22 mouse cellular contexts compared by ENCODE assay signal in the genomic region with DNA sequence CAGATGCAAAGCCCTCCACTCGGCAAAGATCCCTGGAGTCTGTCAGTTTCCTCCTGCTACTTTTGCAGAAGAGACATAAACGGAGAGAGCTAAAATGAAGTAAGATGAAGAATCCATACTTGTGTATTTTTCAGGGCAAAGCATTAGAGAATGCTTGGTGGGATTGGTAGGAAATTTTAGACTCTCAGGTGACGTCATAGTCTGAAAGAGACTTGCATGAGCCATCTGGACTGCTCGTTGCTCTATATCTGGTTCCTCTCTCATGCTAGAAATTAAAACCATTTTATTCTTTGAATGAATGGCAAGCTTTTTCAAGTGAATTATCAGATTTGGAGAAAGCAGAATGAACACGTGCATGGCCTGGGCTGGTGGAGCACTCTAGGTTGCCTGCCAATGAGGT.
A peak's percentile ranks its signal among the peaks of the same experiment; 100 is the strongest.
DNase-seq lines count a peak whose midpoint lies in the region; ATAC-seq and TF ChIP-seq lines count a peak whose summit lies in the region.
"Had no signal": no experiment of that assay in that cellular context is flagged by ENCODE, and none has a peak within 500 bp of the region (broad histone marks: within the 10 kb centered on the region; RNA-seq: fewer than 3 reads in every experiment).

No protein-coding gene starts in this region.

- H3K4me1 ChIP-seq in limb, embryonic 12.5 days (replicated peaks): no peaks in the 10 kb centered on the region
- H3K4me1 ChIP-seq in limb, embryonic 10.5 days: no peaks in the 10 kb centered on the region
- H3K4me1 ChIP-seq in cortical plate, adult 2 months (ENCODE audit: control insufficient read depth, insufficient read depth, low read length): peaks cover 2% of the 10 kb centered on the region; the same call in 1 of the 2 replicates
- 0 out of 2 replicates have a peak, but pooled peaks cover 3% of the 10 kb centered on the region for H3K4me1 ChIP-seq in limb, embryonic 14.5 days (ENCODE audit: control insufficient read depth, insufficient read depth, low read length)
- H3K4me1 ChIP-seq in intestine, embryonic 15.5 days (replicated peaks): no peaks in the 10 kb centered on the region
- H3K4me1 ChIP-seq: embryonic facial prominence, embryonic 12.5 days; forebrain, embryonic 13.5 days; heart, embryonic 13.5 days; hindbrain, embryonic 13.5 days had no signal

- H3K27me3 ChIP-seq in limb, embryonic 12.5 days: no peaks in the 10 kb centered on the region
- H3K27me3 ChIP-seq in limb, embryonic 10.5 days (ENCODE audit: low read depth, poor library complexity, severe bottlenecking): no peaks in the 10 kb centered on the region
- no peaks in the 10 kb centered on the region for H3K27me3 ChIP-seq in limb, embryonic 14.5 days (ENCODE audit: control insufficient read depth, insufficient read depth, low read length)
- H3K27me3 ChIP-seq in intestine, embryonic 15.5 days (replicated peaks): no peaks in the 10 kb centered on the region
- H3K27me3 ChIP-seq: embryonic facial prominence, embryonic 12.5 days; forebrain, embryonic 13.5 days; heart, embryonic 13.5 days; hindbrain, embryonic 13.5 days had no signal

- TF ChIP-seq CTCF in cortical plate, adult 2 months (IDR thresholded peaks at IDR 0.05; ENCODE audit: extremely low read depth, insufficient read depth, low read length): no peak

- H3K4me3 ChIP-seq in limb, embryonic 12.5 days (replicated peaks): no peak overlapping the region
- no peak overlapping the region for H3K4me3 ChIP-seq in limb, embryonic 10.5 days
- no peak overlapping the region for H3K4me3 ChIP-seq in cortical plate, adult 2 months (ENCODE audit: insufficient read depth, low read length)
- H3K4me3 ChIP-seq in limb, embryonic 14.5 days (replicated peaks; ENCODE audit: low read length): no peak overlapping the region
- no peak overlapping the region for H3K4me3 ChIP-seq in intestine, embryonic 15.5 days (replicated peaks)
- H3K4me3 ChIP-seq: embryonic facial prominence, embryonic 12.5 days; forebrain, embryonic 13.5 days; heart, adult 2 months; heart, embryonic 13.5 days; hindbrain, embryonic 13.5 days had no signal

- peaks cover 22% of the 10 kb centered on the region for H3K9me3 ChIP-seq in limb, embryonic 12.5 days
- no peaks in the 10 kb centered on the region; the same call in 1 of the 2 replicates for H3K9me3 ChIP-seq in limb, embryonic 10.5 days (replicated peaks)
- H3K9me3 ChIP-seq in limb, embryonic 14.5 days (ENCODE audit: control insufficient read depth, low read length): peaks cover 7% of the 10 kb centered on the region
- no peaks in the 10 kb centered on the region for H3K9me3 ChIP-seq in intestine, embryonic 15.5 days

- TF ChIP-seq POLR2A in cortical plate, adult 2 months (IDR thresholded peaks at IDR 0.05; ENCODE audit: extremely low read depth, insufficient read depth, low read length): no peak
- TF ChIP-seq POLR2A in limb, embryonic 14.5 days (IDR thresholded peaks at IDR 0.05; ENCODE audit: borderline replicate concordance, extremely low read depth, insufficient read depth, insufficient read length): no peak

- DNase-seq in frontal cortex, postnatal 25 days (ENCODE audit: low spot score in 2 of 2): no peak
- no peak for DNase-seq in limb, embryonic 10.5 days (ENCODE audit: low spot score)
- DNase-seq in limb, embryonic 14.5 days (ENCODE audit: low spot score): no peak
- no peak for DNase-seq in heart, adult 9 months (ENCODE audit: low spot score in 2 of 2)
- DNase-seq: adrenal gland, postnatal 14 days; cerebellum, adult 2 months; cerebellum, postnatal 10 days; embryo, embryonic 11 days; forebrain, postnatal 0 days; gastrocnemius, postnatal 14 days; heart, adult 2 months had no signal

- ATAC-seq in frontal cortex, adult (ENCODE audit: low TSS enrichment): peak; percentile 98
- no peak for ATAC-seq in limb, embryonic 12.5 days (ENCODE audit: insufficient number of reproducible peaks, insufficient read depth, low FRiP score, low TSS enrichment, low read depth)
- ATAC-seq in limb, embryonic 14.5 days (ENCODE audit: low FRiP score, low read depth): peak; percentile 34
- ATAC-seq in intestine, embryonic 15.5 days: no peak
- ATAC-seq: activated CD4-positive, CD25-positive, alpha-beta regulatory T cell, adult 4 months; forebrain, embryonic 13.5 days; forebrain, postnatal 0 days; hindbrain, postnatal 0 days; Patski had no signal

- 66% methylated on average over 5 of the region's 5 CpGs for WGBS in limb, embryonic 12.5 days
- 78% methylated on average over 5 of the region's 5 CpGs for WGBS in limb, embryonic 10.5 days
- 56% methylated on average over 5 of the region's 5 CpGs for WGBS in limb, embryonic 14.5 days
- 64% methylated on average over 5 of the region's 5 CpGs for WGBS in intestine, embryonic 15.5 days

- no peaks in the 10 kb centered on the region for H3K36me3 ChIP-seq in limb, embryonic 12.5 days
- H3K36me3 ChIP-seq in limb, embryonic 10.5 days: no peaks in the 10 kb centered on the region
- no peaks in the 10 kb centered on the region for H3K36me3 ChIP-seq in limb, embryonic 14.5 days (ENCODE audit: control insufficient read depth, insufficient read depth, low read length)
- H3K36me3 ChIP-seq in intestine, embryonic 15.5 days: no peaks in the 10 kb centered on the region
- H3K36me3 ChIP-seq: embryonic facial prominence, embryonic 12.5 days; heart, embryonic 13.5 days; hindbrain, embryonic 13.5 days had no signal

- no peak overlapping the region for H3K4me2 ChIP-seq in limb, embryonic 12.5 days
- H3K4me2 ChIP-seq in limb, embryonic 14.5 days (replicated peaks; ENCODE audit: low read depth, low read length, severe bottlenecking): no peak overlapping the region
- no peak overlapping the region for H3K4me2 ChIP-seq in intestine, embryonic 15.5 days (replicated peaks)
- H3K4me2 ChIP-seq: embryonic facial prominence, embryonic 12.5 days; forebrain, embryonic 13.5 days; heart, embryonic 13.5 days; hindbrain, embryonic 13.5 days had no signal

- H3K27ac ChIP-seq in limb, embryonic 12.5 days: peak overlapping the region; percentile 5; the same call in 1 of the 2 replicates
- H3K27ac ChIP-seq in limb, embryonic 10.5 days: no peak overlapping the region
- H3K27ac ChIP-seq in cortical plate, adult 2 months (ENCODE audit: insufficient read depth, low read length): peak overlapping the region; percentile 25; the same call in 1 of the 2 replicates
- H3K27ac ChIP-seq in limb, embryonic 14.5 days (replicated peaks; ENCODE audit: low read depth, low read length): peak overlapping the region; percentile 26; the same call in 1 of the 2 replicates
- H3K27ac ChIP-seq in intestine, embryonic 15.5 days: no peak overlapping the region
- H3K27ac ChIP-seq: embryonic facial prominence, embryonic 12.5 days; forebrain, embryonic 13.5 days; heart, adult 2 months; heart, embryonic 13.5 days; hindbrain, embryonic 13.5 days; hindbrain, postnatal 0 days had no signal

- H3K9ac ChIP-seq in limb, embryonic 12.5 days (replicated peaks): no peak overlapping the region
- no peak overlapping the region for H3K9ac ChIP-seq in limb, embryonic 14.5 days (ENCODE audit: low read depth, low read length, severe bottlenecking)
- no peak overlapping the region for H3K9ac ChIP-seq in intestine, embryonic 15.5 days
- H3K9ac ChIP-seq: embryonic facial prominence, embryonic 12.5 days; forebrain, embryonic 13.5 days; forebrain, postnatal 0 days; heart, embryonic 13.5 days; hindbrain, embryonic 13.5 days had no signal

Comparison
In these comparisons a context has a peak if more than half of its experiments do, and no peak if none do; other contexts are left out.
1. ATAC-seq: peak in frontal cortex, adult (single experiment) and limb, embryonic 14.5 days (single experiment); none in limb, embryonic 12.5 days (single experiment) and intestine, embryonic 15.5 days (single experiment).
2. H3K27ac ChIP-seq: peak in limb, embryonic 12.5 days (single experiment), cortical plate, adult 2 months (single experiment) and limb, embryonic 14.5 days (single experiment); none in limb, embryonic 10.5 days (single experiment) and intestine, embryonic 15.5 days (single experiment).